Mouse (Mus musculus): ENCODE data around the gene Sohlh2. TPM values are rescaled to one million over a fixed set of nuclear protein-coding genes. Genes with fewer than 3 reads are reported as not detected.

Sohlh2 gene
- polyA plus RNA-seq, 1 experiment: not detected

DNA sequence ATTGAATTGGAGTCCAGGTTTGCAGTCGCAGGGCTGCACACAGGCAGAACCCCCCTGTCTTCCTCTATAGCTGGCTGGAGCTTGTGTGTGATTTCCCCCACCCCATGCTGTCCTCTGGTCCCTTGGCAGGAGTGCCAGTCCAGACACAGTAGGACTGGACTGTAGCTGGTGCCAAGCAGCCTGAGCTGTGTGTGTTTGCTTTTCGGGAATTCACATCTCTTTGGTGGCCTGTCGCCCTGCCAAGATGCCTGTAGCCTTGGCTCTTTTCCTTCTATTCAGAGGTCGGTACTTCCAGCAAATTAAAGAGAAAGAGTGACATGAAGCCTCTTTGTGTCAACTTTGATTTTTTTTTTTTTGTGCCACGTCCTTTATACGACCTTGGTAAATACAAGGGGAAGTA, 66.7 kb downstream of the Sohlh2 start:
- peaks cover 17% of the 10 kb centered on the region for H3K4me1 ChIP-seq (ENCODE audit: control insufficient read depth, insufficient read depth, low read length)
- no peak overlapping the region for H3K4me3 ChIP-seq (ENCODE audit: insufficient read depth, low read depth, low read length)
- WGBS: 15% methylated on average over 6 of the region's 6 CpGs
- TF ChIP-seq POLR2A (IDR thresholded peaks at IDR 0.05; ENCODE audit: insufficient read depth, low read depth, low read length): no peak
- no peak for TF ChIP-seq CTCF (IDR thresholded peaks at IDR 0.05; ENCODE audit: insufficient read depth, low read depth, low read length)
- H3K27ac ChIP-seq (ENCODE audit: insufficient read depth, low read depth, low read length): no peak overlapping the region

GRCm38 (mm10) chr3:55250631-55251030, 68.8 kb downstream of the Sohlh2 start:
- 59% methylated on average over 2 of the region's 2 CpGs for WGBS
- Histone ChIP-seq H3K4me3 (ENCODE audit: insufficient read depth, low read depth, low read length) (no peak overlapping the region), H3K4me1 (ENCODE audit: control insufficient read depth, insufficient read depth, low read length) (peaks cover 14% of the 10 kb centered on the region), H3K27ac (ENCODE audit: insufficient read depth, low read depth, low read length) (no peak overlapping the region)
- TF ChIP-seq POLR2A (IDR thresholded peaks at IDR 0.05; ENCODE audit: insufficient read depth, low read depth, low read length): no peak
- TF ChIP-seq CTCF (IDR thresholded peaks at IDR 0.05; ENCODE audit: insufficient read depth, low read depth, low read length): no peak

Other genes starting within 250 kb of the Sohlh2 start
- gene Ccna1, start 126.5 kb upstream of the Sohlh2 start, polyA plus RNA-seq (2012; ENCODE audit: insufficient read depth, insufficient read length, low replicate concordance, missing spikeins): not detected in 2 replicates
- gene Spg20, start 69.9 kb upstream of the Sohlh2 start, polyA plus RNA-seq (2012; ENCODE audit: insufficient read depth, insufficient read length, low replicate concordance, missing spikeins): not detected in 2 replicates
- not detected in 2 replicates for gene Ccdc169, start 44.7 kb upstream of the Sohlh2 start, polyA plus RNA-seq (2012; ENCODE audit: insufficient read depth, insufficient read length, low replicate concordance, missing spikeins)
- 265 and 822 TPM in 2 replicates for gene Dclk1, start 60.3 kb downstream of the Sohlh2 start, polyA plus RNA-seq (2012; ENCODE audit: insufficient read depth, insufficient read length, low replicate concordance, missing spikeins)